Comparison of ENCODE assay signal across 11 mouse cellular contexts in genomic region chr10:39484382-39484826, GRCm38 (mm10).
A peak's percentile ranks its signal among the peaks of the same experiment; 100 is the strongest.
DNase-seq lines count a peak whose midpoint lies in the region; ATAC-seq and TF ChIP-seq lines count a peak whose summit lies in the region.
"Had no signal": no experiment of that assay in that cellular context is flagged by ENCODE, and none has a peak within 500 bp of the region (broad histone marks: within the 10 kb centered on the region; RNA-seq: fewer than 3 reads in every experiment).

No protein-coding gene starts in this region.

- peak; percentile 39; the same call in 1 of the 2 replicates for ATAC-seq in kidney, embryonic 16.5 days (ENCODE audit: low FRiP score, low TSS enrichment)
- ATAC-seq in kidney, embryonic 14.5 days (ENCODE audit: low FRiP score, low TSS enrichment): no peak
- peak; percentile 55; the same call in 1 of the 2 replicates for ATAC-seq in embryonic facial prominence, embryonic 14.5 days (ENCODE audit: low read depth)
- peak; percentile 58 for ATAC-seq in hindbrain, postnatal 0 days
- ATAC-seq in neural tube, embryonic 12.5 days (ENCODE audit: low FRiP score, low read depth): peak; percentile 50
- no peak for ATAC-seq in liver, embryonic 11.5 days (replicated peaks; ENCODE audit: low FRiP score)
- ATAC-seq: intestine, embryonic 15.5 days had no signal

- H3K4me3 ChIP-seq in kidney, embryonic 16.5 days (ENCODE audit: low read length): no peak overlapping the region
- H3K4me3 ChIP-seq in kidney, embryonic 14.5 days (ENCODE audit: low read length): no peak overlapping the region
- H3K4me3 ChIP-seq in embryonic facial prominence, embryonic 14.5 days (ENCODE audit: low read depth, low read length): no peak overlapping the region
- no peak overlapping the region for H3K4me3 ChIP-seq in hindbrain, postnatal 0 days (ENCODE audit: low read length)
- H3K4me3 ChIP-seq in neural tube, embryonic 12.5 days: no peak overlapping the region
- no peak overlapping the region for H3K4me3 ChIP-seq in liver, embryonic 11.5 days (ENCODE audit: low read depth, low read length)
- H3K4me3 ChIP-seq: intestine, embryonic 15.5 days; liver, embryonic 13.5 days had no signal

- H3K4me1 ChIP-seq in kidney, embryonic 16.5 days (ENCODE audit: insufficient read depth, low read length): peaks cover 46% of the 10 kb centered on the region
- peaks cover 28% of the 10 kb centered on the region for H3K4me1 ChIP-seq in kidney, embryonic 14.5 days (ENCODE audit: control insufficient read depth, insufficient read depth, low read length)
- H3K4me1 ChIP-seq in embryonic facial prominence, embryonic 14.5 days (ENCODE audit: control insufficient read depth, insufficient read depth, low read length): peaks cover 39% of the 10 kb centered on the region
- H3K4me1 ChIP-seq in hindbrain, postnatal 0 days (ENCODE audit: insufficient read depth, low read length): peaks cover 32% of the 10 kb centered on the region
- H3K4me1 ChIP-seq in neural tube, embryonic 12.5 days: peaks cover 41% of the 10 kb centered on the region
- H3K4me1 ChIP-seq in liver, embryonic 11.5 days (replicated peaks; ENCODE audit: control insufficient read depth, insufficient read depth, low read length): peaks cover 24% of the 10 kb centered on the region; the same call in 1 of the 2 replicates

- 0 out of 2 replicates have a peak, but pooled peaks have one; percentile 5 for TF ChIP-seq CTCF in hindbrain, postnatal 0 days (IDR thresholded peaks at IDR 0.05; ENCODE audit: low read depth)

- no peaks in the 10 kb centered on the region for H3K36me3 ChIP-seq in kidney, embryonic 16.5 days (ENCODE audit: insufficient read depth, low read length)
- no peaks in the 10 kb centered on the region for H3K36me3 ChIP-seq in kidney, embryonic 14.5 days (ENCODE audit: control insufficient read depth, insufficient read depth, low read length)
- H3K36me3 ChIP-seq in embryonic facial prominence, embryonic 14.5 days (ENCODE audit: control insufficient read depth, insufficient read depth, low read length): no peaks in the 10 kb centered on the region
- no peaks in the 10 kb centered on the region for H3K36me3 ChIP-seq in hindbrain, postnatal 0 days (ENCODE audit: insufficient read depth, low read length)
- H3K36me3 ChIP-seq in neural tube, embryonic 12.5 days: peaks cover 7% of the 10 kb centered on the region; the same call in 1 of the 2 replicates
- H3K36me3 ChIP-seq in liver, embryonic 11.5 days (ENCODE audit: control insufficient read depth, insufficient read depth, low read length): no peaks in the 10 kb centered on the region
- H3K36me3 ChIP-seq: intestine, embryonic 15.5 days; liver, embryonic 13.5 days had no signal

- peak overlapping the region; percentile 18; the same call in 1 of the 2 replicates for H3K27ac ChIP-seq in kidney, embryonic 16.5 days (ENCODE audit: low read length)
- no peak overlapping the region for H3K27ac ChIP-seq in kidney, embryonic 14.5 days (ENCODE audit: low read depth, low read length)
- H3K27ac ChIP-seq in embryonic facial prominence, embryonic 14.5 days (replicated peaks; ENCODE audit: low read depth, low read length): peak overlapping the region; percentile 54
- peak overlapping the region; percentile 56; the same call in 1 of the 2 replicates for H3K27ac ChIP-seq in hindbrain, postnatal 0 days
- H3K27ac ChIP-seq in neural tube, embryonic 12.5 days: peak overlapping the region; percentile 15; the same call in 1 of the 2 replicates
- no peak overlapping the region for H3K27ac ChIP-seq in liver, embryonic 11.5 days (ENCODE audit: low read depth, low read length)
- H3K27ac ChIP-seq: intestine, embryonic 15.5 days; liver, embryonic 13.5 days had no signal

- no peaks in the 10 kb centered on the region; the same call in 1 of the 2 replicates for H3K9me3 ChIP-seq in kidney, embryonic 16.5 days (ENCODE audit: low read length)
- no peaks in the 10 kb centered on the region for H3K9me3 ChIP-seq in kidney, embryonic 14.5 days (ENCODE audit: control insufficient read depth, low read length)
- H3K9me3 ChIP-seq in embryonic facial prominence, embryonic 14.5 days (ENCODE audit: control insufficient read depth, low read length): peaks cover 8% of the 10 kb centered on the region; the same call in 1 of the 2 replicates
- no peaks in the 10 kb centered on the region for H3K9me3 ChIP-seq in hindbrain, postnatal 0 days (ENCODE audit: low read length)
- H3K9me3 ChIP-seq in neural tube, embryonic 12.5 days: no peaks in the 10 kb centered on the region
- no peaks in the 10 kb centered on the region for H3K9me3 ChIP-seq in liver, embryonic 11.5 days (ENCODE audit: control insufficient read depth, low read length)
- H3K9me3 ChIP-seq: intestine, embryonic 15.5 days had no signal

- 19% methylated on average over 8 of the region's 8 CpGs for WGBS in kidney, embryonic 16.5 days
- 17% methylated on average over 8 of the region's 8 CpGs for WGBS in kidney, embryonic 14.5 days
- 25% methylated on average over 8 of the region's 8 CpGs for WGBS in embryonic facial prominence, embryonic 14.5 days
- 14% methylated on average over 8 of the region's 8 CpGs for WGBS in hindbrain, postnatal 0 days
- 19% methylated on average over 8 of the region's 8 CpGs for WGBS in neural tube, embryonic 12.5 days
- 57% methylated on average over 8 of the region's 8 CpGs for whole genome bisulfite sequencing in liver, embryonic 11.5 days

- no peak overlapping the region; the same call in 1 of the 2 replicates for H3K4me2 ChIP-seq in kidney, embryonic 16.5 days (replicated peaks; ENCODE audit: low read depth, low read length)
- no peak overlapping the region for H3K4me2 ChIP-seq in kidney, embryonic 14.5 days (replicated peaks; ENCODE audit: low read depth, low read length)
- peak overlapping the region; percentile 18; the same call in 1 of the 2 replicates for H3K4me2 ChIP-seq in embryonic facial prominence, embryonic 14.5 days (ENCODE audit: low read depth, low read length)
- H3K4me2 ChIP-seq in hindbrain, postnatal 0 days (ENCODE audit: low read depth, low read length): peak overlapping the region; percentile 33; the same call in 1 of the 2 replicates
- peak overlapping the region; percentile 0; the same call in 1 of the 2 replicates for H3K4me2 ChIP-seq in neural tube, embryonic 12.5 days (replicated peaks)
- no peak overlapping the region for H3K4me2 ChIP-seq in liver, embryonic 11.5 days
- H3K4me2 ChIP-seq: intestine, embryonic 15.5 days; liver, embryonic 13.5 days had no signal

- no peak overlapping the region for H3K9ac ChIP-seq in kidney, embryonic 16.5 days (replicated peaks; ENCODE audit: low read length)
- no peak overlapping the region for H3K9ac ChIP-seq in kidney, embryonic 14.5 days (ENCODE audit: low read depth, low read length)
- H3K9ac ChIP-seq in embryonic facial prominence, embryonic 14.5 days (ENCODE audit: low read depth, low read length): no peak overlapping the region
- H3K9ac ChIP-seq in hindbrain, postnatal 0 days (replicated peaks; ENCODE audit: low read length): no peak overlapping the region
- H3K9ac ChIP-seq in neural tube, embryonic 12.5 days: no peak overlapping the region
- no peak overlapping the region for H3K9ac ChIP-seq in liver, embryonic 11.5 days (ENCODE audit: low read depth, low read length)
- H3K9ac ChIP-seq: intestine, embryonic 15.5 days; liver, embryonic 13.5 days had no signal

- DNase-seq in embryonic facial prominence, embryonic 14.5 days (ENCODE audit: low spot score): peak; percentile 80
- peak; percentile 43 for DNase-seq in hindbrain, postnatal 0 days (ENCODE audit: low spot score)
- no peak for DNase-seq in liver, embryonic 11.5 days (ENCODE audit: low spot score)
- no peak for DNase-seq in frontal cortex, postnatal 25 days (ENCODE audit: low spot score in 2 of 2)
- no peak for DNase-seq in layer of hippocampus, adult 11-12 months (ENCODE audit: low spot score)
- DNase-seq: adrenal gland, adult 8-10 months; liver, embryonic 13.5 days had no signal

- H3K27me3 ChIP-seq in kidney, embryonic 16.5 days (ENCODE audit: insufficient read depth, low read length): no peaks in the 10 kb centered on the region
- no peaks in the 10 kb centered on the region for H3K27me3 ChIP-seq in kidney, embryonic 14.5 days (ENCODE audit: control insufficient read depth, insufficient read depth, low read length)
- no peaks in the 10 kb centered on the region for H3K27me3 ChIP-seq in embryonic facial prominence, embryonic 14.5 days (replicated peaks; ENCODE audit: control insufficient read depth, insufficient read depth, low read length)
- no peaks in the 10 kb centered on the region for H3K27me3 ChIP-seq in hindbrain, postnatal 0 days (ENCODE audit: insufficient read depth, low read length)
- no peaks in the 10 kb centered on the region for H3K27me3 ChIP-seq in neural tube, embryonic 12.5 days (replicated peaks)
- H3K27me3 ChIP-seq in liver, embryonic 11.5 days (replicated peaks; ENCODE audit: control insufficient read depth, insufficient read depth, low read length): no peaks in the 10 kb centered on the region
- H3K27me3 ChIP-seq: intestine, embryonic 15.5 days; liver, embryonic 13.5 days had no signal

Comparison
In these comparisons a context has a peak if more than half of its experiments do, and no peak if none do; other contexts are left out.
1. ATAC-seq: peak in kidney, embryonic 16.5 days (single experiment), embryonic facial prominence, embryonic 14.5 days (single experiment), hindbrain, postnatal 0 days (single experiment) and neural tube, embryonic 12.5 days (single experiment); none in kidney, embryonic 14.5 days (single experiment) and liver, embryonic 11.5 days (single experiment).
2. H3K27ac ChIP-seq: peak in kidney, embryonic 16.5 days (single experiment), embryonic facial prominence, embryonic 14.5 days (single experiment), hindbrain, postnatal 0 days (single experiment) and neural tube, embryonic 12.5 days (single experiment); none in kidney, embryonic 14.5 days (single experiment) and liver, embryonic 11.5 days (single experiment).
3. H3K4me2 ChIP-seq: peak in embryonic facial prominence, embryonic 14.5 days (single experiment), hindbrain, postnatal 0 days (single experiment) and neural tube, embryonic 12.5 days (single experiment); none in kidney, embryonic 16.5 days (single experiment), kidney, embryonic 14.5 days (single experiment) and liver, embryonic 11.5 days (single experiment).
4. DNase-seq: peak in embryonic facial prominence, embryonic 14.5 days (single experiment) and hindbrain, postnatal 0 days (single experiment); none in liver, embryonic 11.5 days (single experiment), frontal cortex, postnatal 25 days (0 of 2) and layer of hippocampus, adult 11-12 months (single experiment).